Mouse (Mus musculus) kidney, postnatal 0 days (tissue): ENCODE data around the gene AI661453. TPM values are rescaled to one million over a fixed set of nuclear protein-coding genes. Genes with fewer than 3 reads are reported as not detected.
"Not testable (repeated sequence)": the region's sequence is repeated elsewhere in the genome, so short reads cannot be mapped to it uniquely, and the experiment has no call there.

Source experiments
- ATAC-seq: fragments of 200-750 bp; cut with Nextera tagmentation; replicated peaks from 2 replicates; pipeline ENCODE4 v1.8.0; 2017; ENCODE audit warnings: low read depth, moderate number of reproducible peaks, moderate TSS enrichment, moderate library complexity; ENCODE audit not compliant: low FRiP score
- DNase-seq: peaks from one replicate; pipeline ENCODE4 v3.0.0-alpha.2; 2016; ENCODE audit warnings: low spot score
- H3K27ac ChIP-seq: fragments of 300-500 bp; sonication (generic); 2 replicates; pipeline ENCODE4 v1.5.1; 2014; ENCODE audit warnings: mild to moderate bottlenecking
- H3K27me3 ChIP-seq: fragments of 300-500 bp; sonication (generic); 2 replicates; pipeline ENCODE4 v1.6.1; 2014; ENCODE audit warnings: low read length, mixed read lengths; ENCODE audit not compliant: insufficient read depth
- H3K36me3 ChIP-seq: fragments of 300-500 bp; sonication (generic); 2 replicates; pipeline ENCODE4 v1.6.1; 2014; ENCODE audit warnings: low read length, mixed read lengths; ENCODE audit not compliant: insufficient read depth
- H3K4me1 ChIP-seq: fragments of 300-500 bp; sonication (generic); replicated peaks from 2 replicates; pipeline ENCODE4 v1.6.1; 2014; ENCODE audit warnings: antibody characterized with exemption, low read length, mixed read lengths; ENCODE audit not compliant: insufficient read depth
- H3K4me2 ChIP-seq: fragments of 300-500 bp; sonication (generic); 2 replicates; pipeline ENCODE4 v1.6.1; 2014; ENCODE audit warnings: mild to moderate bottlenecking, low read length, moderate library complexity, mixed read lengths
- H3K4me3 ChIP-seq: fragments of 300-500 bp; sonication (generic); replicated peaks from 2 replicates; pipeline ENCODE4 v1.5.1; 2014; ENCODE audit warnings: low read depth, low read length
- H3K9ac ChIP-seq: fragments of 300-500 bp; sonication (generic); 2 replicates; pipeline ENCODE4 v1.6.1; 2014; ENCODE audit warnings: low read depth, low read length
- H3K9me3 ChIP-seq: fragments of 300-500 bp; sonication (generic); replicated peaks from 2 replicates; pipeline ENCODE4 v1.6.1; 2016; ENCODE audit warnings: low read length, inconsistent platforms, mixed read lengths
- CTCF ChIP-seq: IDR thresholded peaks from 2 replicates; pipeline ENCODE4 v1.5.1; 2016; ENCODE audit warnings: antibody characterized with exemption, low read depth, mild to moderate bottlenecking, moderate library complexity
- WGBS: fragments of 180-500 bp; shearing (Covaris S2); extraction: QIAGEN DNeasy Blood & Tissue Kit; methylation state at CpG from one replicate; pipeline ENCODE4 v1.1.7; 2014; 5-methylcytosine and 5-hydroxymethylcytosine counted together
- polyA plus RNA-seq: library from polyadenylated mRNA; unstranded; fragments of >200 nt; fragmentation: Nextera tagmentation; extraction: Ambion mirVana; gene quantifications from 2 replicates; pipeline ENCODE4 v1.2.1, GENCODE M21; 2015

Gene AI661453
- polyA plus RNA-seq, 1 experiment from 2014 or later = 2.4 TPM

DNA sequence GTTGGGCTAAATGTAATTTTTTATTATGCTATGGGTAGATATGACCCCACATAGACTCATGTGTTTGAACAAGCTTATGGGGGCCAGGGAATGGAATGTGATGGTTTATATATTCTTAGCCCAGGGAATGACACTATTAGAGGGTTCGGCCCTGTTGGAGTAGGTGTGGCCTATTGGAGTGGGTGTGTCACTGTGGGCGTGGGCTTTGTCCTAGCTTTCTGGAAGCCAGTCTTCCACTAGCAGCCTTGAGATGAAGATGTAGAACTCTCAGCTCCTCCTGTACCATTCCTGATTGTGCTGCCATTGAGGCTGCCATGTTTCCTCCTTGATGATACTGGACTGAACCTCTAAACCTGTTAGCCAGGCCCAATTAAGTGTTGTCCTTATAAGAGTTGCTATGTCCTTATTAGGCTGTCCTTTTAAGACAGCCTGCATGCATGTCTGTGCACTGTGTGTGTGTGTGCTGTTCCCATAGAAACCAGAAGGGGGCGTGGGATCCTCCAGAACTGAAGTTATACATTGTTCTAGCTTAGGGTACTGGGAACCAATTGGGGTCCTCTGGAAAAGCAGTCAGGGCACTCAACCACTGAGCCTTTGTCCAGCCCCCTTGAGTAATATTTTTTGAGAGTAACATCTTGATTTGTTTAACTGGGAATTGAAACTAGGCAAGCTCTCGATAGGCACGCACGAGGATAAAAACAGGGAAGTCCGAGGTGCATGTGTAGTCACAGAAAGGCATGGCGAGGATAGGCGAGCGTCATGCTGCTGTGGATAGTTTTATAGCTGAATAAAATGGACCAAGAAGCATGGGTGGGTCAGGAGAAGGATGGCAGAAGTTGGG lies 28.5 kb upstream of the AI661453 start:
- Histone ChIP-seq H3K27me3 (peaks cover 12% of the 10 kb centered on the region), H3K27ac (no peak overlapping the region), H3K9ac (no peak overlapping the region), H3K4me1 (no peaks in the 10 kb centered on the region), H3K36me3 (no peaks in the 10 kb centered on the region), H3K4me2 (no peak overlapping the region), H3K9me3 (no peaks in the 10 kb centered on the region), H3K4me3 (no peak overlapping the region)
- WGBS = 70% methylated on average over 10 of the region's 10 CpGs
- ATAC-seq (no peak), DNase-seq (no peak)
- no peak for TF ChIP-seq CTCF

DNA sequence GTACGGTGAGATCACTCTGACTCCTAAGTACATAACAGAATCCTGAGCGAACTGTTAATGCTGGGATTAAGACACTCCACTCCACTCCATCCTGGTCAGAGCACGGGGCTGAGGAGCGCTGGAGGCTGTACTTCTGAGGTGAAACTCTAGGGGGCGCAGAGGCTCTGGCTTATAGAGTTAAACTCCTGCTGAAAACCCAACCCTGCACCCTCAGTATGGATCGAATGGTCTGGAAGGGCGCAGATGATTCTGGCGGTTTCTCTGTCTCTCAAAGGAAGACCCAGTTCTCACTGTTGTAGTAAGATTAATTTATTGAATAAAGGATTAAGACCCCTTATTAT lies 27.9 kb upstream of the AI661453 start:
- no peak overlapping the region for H3K27ac ChIP-seq
- ATAC-seq = peak; percentile 66
- WGBS = 22% methylated on average over 8 of the region's 8 CpGs
- peaks cover 12% of the 10 kb centered on the region for H3K27me3 ChIP-seq
- TF ChIP-seq CTCF = peak; percentile 78
- no peak overlapping the region for H3K9ac ChIP-seq
- H3K4me1 ChIP-seq = no peaks in the 10 kb centered on the region
- no peaks in the 10 kb centered on the region for H3K9me3 ChIP-seq
- peak; percentile 82 for DNase-seq
- H3K4me3 ChIP-seq = no peak overlapping the region
- H3K36me3 ChIP-seq = no peaks in the 10 kb centered on the region
- H3K4me2 ChIP-seq = no peak overlapping the region

DNA sequence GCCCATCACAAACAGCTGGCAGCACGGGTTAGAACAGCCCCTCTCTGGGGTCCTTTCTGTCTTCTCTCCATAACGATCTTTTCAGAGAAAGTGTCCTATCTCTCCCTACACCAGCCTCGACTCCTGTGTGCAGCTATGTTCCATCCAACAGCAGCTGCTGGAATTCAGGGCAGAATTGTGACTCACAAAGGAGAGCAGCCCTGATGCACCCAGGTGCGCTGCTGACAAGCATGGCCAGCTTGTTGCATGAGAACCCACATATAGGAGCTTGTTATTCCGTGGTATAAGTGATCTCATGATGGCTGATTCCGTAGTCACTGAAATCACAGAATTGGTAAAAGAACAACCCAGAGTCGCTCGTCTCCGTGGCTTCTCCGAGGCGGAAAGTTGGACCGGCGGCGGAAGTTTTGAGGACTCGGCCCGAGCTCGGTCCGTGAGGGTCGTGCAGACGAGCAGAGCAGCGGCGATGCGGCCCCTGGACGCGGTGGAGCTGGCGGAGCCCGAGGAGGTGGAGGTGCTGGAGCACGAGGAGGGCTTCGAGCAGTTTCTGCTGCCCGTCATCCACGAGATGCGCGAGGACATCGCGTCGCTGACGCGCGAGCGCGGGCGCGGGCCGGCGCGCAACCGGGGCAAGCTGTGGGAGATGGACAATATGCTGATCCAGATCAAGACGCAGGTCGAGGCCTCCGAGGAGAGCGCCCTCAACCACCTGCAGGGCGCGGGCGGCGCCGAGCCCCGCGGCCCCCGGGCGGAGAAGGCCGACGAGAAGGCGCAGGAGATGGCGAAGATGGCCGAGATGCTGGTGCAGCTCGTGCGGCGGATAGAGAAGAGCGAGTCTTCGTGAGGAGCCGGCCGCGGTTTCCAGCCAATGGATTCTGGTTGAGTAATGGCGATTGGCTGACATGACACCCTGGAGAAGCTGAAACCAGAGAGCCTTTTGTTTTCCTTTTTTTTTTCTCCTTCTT lies 26.2 kb upstream of the AI661453 start:
- Histone ChIP-seq H3K4me3 (peak overlapping the region; percentile 26), H3K4me2 (peak overlapping the region; percentile 50), H3K27me3 (peaks cover 12% of the 10 kb centered on the region)
- not testable (repeated sequence) for DNase-seq, H3K9me3 ChIP-seq, H3K4me1 ChIP-seq, ATAC-seq, H3K9ac ChIP-seq, H3K27ac ChIP-seq, H3K36me3 ChIP-seq
- WGBS = 2% methylated on average over 73 of the region's 74 CpGs

DNA sequence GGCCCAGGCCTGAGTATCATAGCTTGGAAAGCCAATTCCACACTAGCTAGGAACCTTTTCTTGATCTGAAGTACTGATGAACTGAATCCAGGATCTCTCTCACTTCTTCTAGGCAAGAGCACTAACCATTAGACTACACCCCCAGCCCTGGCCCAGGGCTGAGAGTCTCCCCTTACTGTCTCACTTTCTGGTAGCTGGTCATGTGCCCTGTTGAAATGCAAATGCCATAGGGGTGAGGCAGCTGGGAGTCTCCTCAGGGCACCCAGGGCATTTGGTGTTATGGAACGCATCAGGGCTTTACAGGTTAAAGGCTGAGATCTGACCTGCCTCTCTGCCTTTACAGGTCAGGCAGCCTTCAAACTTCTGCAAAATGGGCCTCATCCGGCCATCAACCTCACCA lies 16.2 kb upstream of the AI661453 start:
- Histone ChIP-seq H3K9me3 (no peaks in the 10 kb centered on the region), H3K27ac (no peak overlapping the region), H3K4me1 (no peaks in the 10 kb centered on the region), H3K36me3 (no peaks in the 10 kb centered on the region), H3K4me3 (no peak overlapping the region), H3K9ac (no peak overlapping the region), H3K27me3 (no peaks in the 10 kb centered on the region), H3K4me2 (no peak overlapping the region)
- 76% methylated on average over 2 of the region's 2 CpGs for WGBS
- no peak for DNase-seq
- no peak for ATAC-seq
- TF ChIP-seq CTCF = no peak

DNA sequence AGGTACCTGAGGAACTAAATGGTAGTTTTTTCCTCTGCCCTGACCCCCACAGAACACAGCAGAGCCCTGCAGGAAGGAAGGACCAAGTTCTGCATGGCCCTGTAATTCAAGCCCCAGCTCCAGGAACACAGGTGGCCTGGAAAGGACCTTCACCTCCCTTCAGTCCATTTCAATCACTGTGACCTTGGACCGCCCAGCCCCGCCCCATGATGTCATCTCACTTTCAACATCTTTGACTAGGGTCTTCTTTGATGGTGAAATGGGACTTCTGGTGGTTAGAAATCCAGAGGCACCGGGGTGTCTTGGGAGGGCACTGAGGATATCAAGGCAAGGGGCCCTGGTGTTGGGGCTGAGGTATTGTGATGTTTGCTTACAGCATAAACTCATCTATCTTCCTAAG lies 14.8 kb upstream of the AI661453 start:
- Histone ChIP-seq H3K4me2 (no peak overlapping the region), H3K9ac (no peak overlapping the region), H3K36me3 (no peaks in the 10 kb centered on the region), H3K4me1 (no peaks in the 10 kb centered on the region), H3K9me3 (no peaks in the 10 kb centered on the region), H3K27me3 (no peaks in the 10 kb centered on the region), H3K27ac (no peak overlapping the region), H3K4me3 (no peak overlapping the region)
- no peak for ATAC-seq
- TF ChIP-seq CTCF = no peak
- no peak for DNase-seq
- 77% methylated on average over 3 of the region's 3 CpGs for WGBS

DNA sequence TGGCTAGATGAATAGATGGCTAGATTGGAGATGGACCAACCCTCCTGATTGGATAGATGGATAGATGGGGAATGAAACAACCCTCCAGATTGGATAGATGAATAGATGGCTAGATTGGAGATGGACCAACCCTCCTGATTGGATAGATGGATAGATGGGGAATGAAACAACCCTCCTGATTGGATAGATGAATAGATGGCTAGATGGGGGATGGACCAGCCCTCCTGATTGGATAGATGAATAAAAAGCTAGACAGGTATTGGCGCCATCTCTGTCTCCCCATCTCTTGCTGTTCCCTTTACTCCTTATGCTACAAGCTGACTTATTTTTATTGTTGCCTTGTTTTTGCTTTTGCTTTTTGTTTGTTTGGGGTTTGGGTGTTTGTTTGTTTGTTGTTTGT lies 13.8 kb upstream of the AI661453 start:
- not testable (repeated sequence) for H3K9me3 ChIP-seq, H3K27ac ChIP-seq, H3K36me3 ChIP-seq, H3K9ac ChIP-seq, ATAC-seq, H3K27me3 ChIP-seq, DNase-seq, H3K4me1 ChIP-seq, H3K4me2 ChIP-seq, H3K4me3 ChIP-seq
- WGBS = 90% methylated on average over 1 of the region's 1 CpGs
